8 mouse cellular contexts compared by ENCODE assay signal in genomic region chrX:120290011-120290899, GRCm38 (mm10). TPM values are rescaled to one million over a fixed set of nuclear protein-coding genes. Genes with fewer than 3 reads are reported as not detected.
DNase-seq lines count a peak whose midpoint lies in the region.

Gene Pcdh11x (plus strand): TSS chrX:120290259.

- DNase-seq in gastrocnemius, postnatal 10 days = peak; percentile 10
- DNase-seq in gastrocnemius, adult 8-10 months (ENCODE audit: low spot score in 2 of 2) = no peak
- DNase-seq in cerebellum, adult 8-10 months = peak; percentile 8
- DNase-seq in forelimb bud, embryonic 11.5 days (ENCODE audit: low read depth, low spot score) = peak; percentile 37
- peak; percentile 17 for DNase-seq in kidney, adult 9 months
- peak; percentile 24 for DNase-seq in liver
- DNase-seq in retina, postnatal 1 day = peak; percentile 88
- no peak for DNase-seq in adipocyte (ENCODE audit: low spot score)

RNA-seq across cellular contexts. Expression of gene Pcdh11x, which starts in this region (rescaled TPM):
- under 1 TPM; 0.40 to 0.63 TPM for total RNA-seq in gastrocnemius, postnatal 10 days (2021)
- total RNA-seq in gastrocnemius, adult 8-10 months (2022) = under 1 TPM in 3 of 4 experiments, not detected in 1; 0.07 to 0.80 (median 0.72) TPM

Comparison
In these comparisons a context has a peak if more than half of its experiments do, and no peak if none do; other contexts are left out.
1. Peak in DNase-seq in gastrocnemius, postnatal 10 days; RNA of the gene not detected or under 1 TPM.
2. DNase-seq: peak in cerebellum, adult 8-10 months (single experiment), forelimb bud, embryonic 11.5 days (single experiment), kidney, adult 9 months (single experiment), liver (single experiment) and retina, postnatal 1 day (single experiment); none in gastrocnemius, adult 8-10 months (0 of 2) and adipocyte (single experiment).